Mouse (Mus musculus): ENCODE measurements at regions not wholly inside any gene's neighbourhood (a gene's known extent, or its start where the extent isn't known, plus 50 kb on each side); places are given as distances from the start of the nearest gene placed in this dataset.

DNA sequence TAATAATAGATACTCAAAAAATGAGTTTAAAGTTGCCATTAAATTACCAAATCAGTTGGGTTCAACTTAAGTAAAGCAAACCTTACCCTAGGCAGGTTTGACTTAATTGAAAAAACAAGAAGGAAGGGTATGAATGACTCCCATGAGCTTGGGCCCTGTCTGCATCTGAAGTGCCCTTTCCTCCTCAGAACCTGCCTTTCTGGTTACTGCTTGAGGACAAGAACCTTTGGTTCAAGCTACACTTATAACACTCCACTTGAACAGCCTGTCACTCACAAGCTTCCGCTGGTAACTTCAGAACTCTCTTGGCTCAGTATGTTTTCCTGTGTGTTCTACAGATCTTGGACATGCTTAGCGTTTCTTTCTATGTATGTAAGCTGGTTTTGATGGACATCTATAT lies 59.6 kb upstream of the Slc40a1 start:
- H3K4me1 ChIP-seq (ENCODE audit: insufficient read depth) = no peaks in the 10 kb centered on the region
- TF ChIP-seq CTCF (IDR thresholded peaks at IDR 0.05; ENCODE audit: low read depth) = no peak
- DNase-seq (peak; percentile 57), ATAC-seq (ENCODE audit: insufficient read depth) (peak; percentile 41; the same call in 1 of the 2 replicates)
- no peaks in the 10 kb centered on the region for H3K27me3 ChIP-seq (ENCODE audit: insufficient read depth, low read length)
- H3K4me3 ChIP-seq (ENCODE audit: low read depth, low read length) = no peak overlapping the region
- WGBS = 73% methylated on average over 2 of the region's 2 CpGs
- H3K9me3 ChIP-seq (ENCODE audit: low read depth, low read length) = no peaks in the 10 kb centered on the region
- no peak overlapping the region for H3K4me2 ChIP-seq
- no peak overlapping the region for H3K9ac ChIP-seq
- no peak overlapping the region for H3K27ac ChIP-seq (ENCODE audit: low read depth)
- H3K36me3 ChIP-seq (ENCODE audit: insufficient read depth) = no peaks in the 10 kb centered on the region

DNA sequence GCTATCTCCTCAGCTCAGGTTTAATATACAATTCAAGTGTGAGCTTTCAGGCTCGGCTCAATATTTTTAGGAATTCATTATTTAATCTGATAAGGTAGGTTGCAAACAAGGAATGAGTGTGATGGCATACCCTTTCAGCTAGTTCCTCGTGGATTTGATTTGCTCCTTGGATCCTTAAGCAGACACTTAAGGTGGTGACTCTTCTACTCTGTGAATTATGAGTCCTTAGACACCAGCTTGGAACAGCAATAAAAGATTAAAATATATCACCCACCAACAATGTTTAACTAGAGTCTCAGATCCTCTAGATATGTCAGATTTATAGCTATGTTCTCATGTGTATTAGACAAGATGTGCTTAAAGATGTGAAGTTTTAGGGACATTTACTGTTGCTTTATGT lies 60.4 kb upstream of the Slc40a1 start:
- no peaks in the 10 kb centered on the region for H3K27me3 ChIP-seq (ENCODE audit: insufficient read depth, low read length)
- no peaks in the 10 kb centered on the region for H3K9me3 ChIP-seq (ENCODE audit: low read depth, low read length)
- no peak for TF ChIP-seq CTCF (IDR thresholded peaks at IDR 0.05; ENCODE audit: low read depth)
- WGBS = 50% methylated on average over 2 of the region's 2 CpGs
- no peak overlapping the region for H3K9ac ChIP-seq
- no peaks in the 10 kb centered on the region for H3K36me3 ChIP-seq (ENCODE audit: insufficient read depth)
- H3K4me1 ChIP-seq (ENCODE audit: insufficient read depth) = no peaks in the 10 kb centered on the region
- ATAC-seq (ENCODE audit: insufficient read depth) (no peak), DNase-seq (no peak)
- no peak overlapping the region for H3K27ac ChIP-seq (ENCODE audit: low read depth)
- H3K4me2 ChIP-seq = no peak overlapping the region
- no peak overlapping the region for H3K4me3 ChIP-seq (ENCODE audit: low read depth, low read length)

DNA sequence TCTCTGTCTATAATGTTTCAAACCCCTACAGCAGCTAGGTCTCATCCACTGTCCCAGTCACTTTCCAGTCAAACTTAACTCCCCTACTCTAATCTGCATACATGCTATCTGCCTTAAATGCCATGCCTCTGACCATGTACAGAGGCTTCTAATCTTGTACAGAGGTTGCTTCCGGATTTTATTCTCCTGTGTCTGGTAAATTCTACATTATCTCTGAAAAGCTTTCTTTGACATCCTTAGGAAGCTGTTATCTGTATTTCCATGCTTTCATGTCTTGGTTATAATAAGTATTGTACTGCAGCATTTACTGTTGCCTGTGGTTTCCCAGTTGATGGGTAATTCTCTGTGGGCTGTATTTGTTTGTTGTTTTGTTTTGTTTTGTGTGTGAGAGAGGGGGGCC lies 63.9 kb upstream of the Dnah7b start:
- Histone ChIP-seq H3K27me3 (ENCODE audit: insufficient read depth, low read length) (no peaks in the 10 kb centered on the region), H3K9ac (no peak overlapping the region), H3K9me3 (ENCODE audit: low read depth, low read length) (no peaks in the 10 kb centered on the region), H3K4me2 (no peak overlapping the region), H3K36me3 (ENCODE audit: insufficient read depth) (no peaks in the 10 kb centered on the region), H3K27ac (ENCODE audit: low read depth) (no peak overlapping the region), H3K4me1 (ENCODE audit: insufficient read depth) (no peaks in the 10 kb centered on the region), H3K4me3 (ENCODE audit: low read depth, low read length) (no peak overlapping the region)
- no peak for TF ChIP-seq CTCF (IDR thresholded peaks at IDR 0.05; ENCODE audit: low read depth)
- DNase-seq (no peak), ATAC-seq (ENCODE audit: insufficient read depth) (no peak)
- 63% methylated on average over 1 of the region's 1 CpGs for whole genome bisulfite sequencing

DNA sequence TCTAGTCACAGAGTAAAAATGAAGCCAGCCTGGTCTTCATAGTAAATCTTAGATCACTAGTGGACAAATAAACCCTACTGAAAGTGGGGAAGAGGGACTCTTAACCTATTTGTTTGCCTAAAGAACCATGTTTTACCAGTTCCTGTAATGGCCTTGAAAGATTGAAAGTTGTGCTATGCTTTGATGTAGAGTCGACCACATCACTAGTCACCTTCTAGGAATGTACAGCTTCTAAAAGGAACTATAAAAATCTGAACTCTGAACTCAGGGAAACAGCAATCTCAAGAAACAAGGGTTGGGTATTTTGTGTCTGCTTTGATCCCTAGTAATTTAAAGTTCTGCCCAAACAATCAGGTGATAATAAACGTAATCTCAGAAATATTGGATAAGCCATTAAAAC lies 62.6 kb upstream of the Dnah7b start:
- DNase-seq = no peak
- 18% methylated on average over 2 of the region's 2 CpGs for WGBS
- ATAC-seq (ENCODE audit: insufficient read depth) = no peak

DNA sequence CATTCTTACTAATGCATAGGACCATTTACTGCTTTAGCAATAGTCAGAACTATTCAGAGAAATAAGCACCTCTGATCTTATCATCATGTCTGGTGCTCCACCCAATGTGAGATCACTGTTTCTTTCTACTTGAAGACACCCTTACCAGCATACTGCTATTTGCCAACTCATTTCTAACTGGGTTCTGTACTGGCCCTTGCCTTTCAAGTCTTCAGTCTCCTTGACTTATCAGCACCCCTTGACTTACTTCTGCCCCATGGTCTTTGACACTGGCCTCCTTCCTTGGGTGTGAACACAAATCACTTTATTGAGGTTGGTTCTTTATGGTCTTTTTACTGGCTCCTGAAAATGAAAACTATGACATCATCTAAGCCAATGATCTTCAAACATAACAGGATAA lies 59.3 kb upstream of the Dnah7b start:
- no peak for TF ChIP-seq CTCF (IDR thresholded peaks at IDR 0.05; ENCODE audit: low read depth)
- Histone ChIP-seq H3K4me3 (ENCODE audit: low read depth, low read length) (no peak overlapping the region), H3K9ac (no peak overlapping the region), H3K36me3 (ENCODE audit: insufficient read depth) (no peaks in the 10 kb centered on the region), H3K4me2 (no peak overlapping the region), H3K27ac (ENCODE audit: low read depth) (no peak overlapping the region), H3K4me1 (ENCODE audit: insufficient read depth) (no peaks in the 10 kb centered on the region), H3K9me3 (ENCODE audit: low read depth, low read length) (no peaks in the 10 kb centered on the region), H3K27me3 (ENCODE audit: insufficient read depth, low read length) (no peaks in the 10 kb centered on the region)
- ATAC-seq (ENCODE audit: insufficient read depth) (no peak), DNase-seq (no peak)

More for the DNA sequence above, 62.6 kb upstream of the Dnah7b start:
- Histone ChIP-seq H3K9ac (no peak overlapping the region), H3K27me3 (ENCODE audit: insufficient read depth, low read length) (no peaks in the 10 kb centered on the region), H3K4me3 (ENCODE audit: low read depth, low read length) (no peak overlapping the region), H3K9me3 (ENCODE audit: low read depth, low read length) (no peaks in the 10 kb centered on the region), H3K4me2 (no peak overlapping the region), H3K27ac (ENCODE audit: low read depth) (no peak overlapping the region), H3K4me1 (ENCODE audit: insufficient read depth) (no peaks in the 10 kb centered on the region), H3K36me3 (ENCODE audit: insufficient read depth) (no peaks in the 10 kb centered on the region)
- no peak for TF ChIP-seq CTCF (IDR thresholded peaks at IDR 0.05; ENCODE audit: low read depth)

All from lung, embryonic 14.5 days (tissue).